Mouse (Mus musculus): ENCODE data around the gene Flnb.

DNA sequence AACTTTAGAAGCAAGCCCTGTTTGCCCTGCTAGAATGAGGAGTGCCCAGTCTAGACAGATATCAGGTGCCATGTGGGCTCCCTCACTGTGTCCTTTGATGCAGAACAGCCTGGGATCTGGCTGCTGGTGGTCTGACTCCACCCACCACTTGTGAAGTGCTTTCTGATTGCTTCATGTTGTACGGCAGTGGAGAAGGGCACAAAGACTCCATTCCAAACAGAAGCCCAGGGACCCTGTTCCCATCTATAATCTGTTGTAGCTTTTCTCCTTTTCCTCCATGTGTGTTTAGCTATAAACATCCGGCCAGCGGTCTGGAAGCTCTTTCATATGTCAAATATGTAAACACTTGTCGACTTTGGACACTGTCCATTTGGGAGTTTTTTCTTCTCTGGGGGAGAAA is 102.2 kb downstream of the Flnb start:
- TF ChIP-seq GATA1 (IDR thresholded peaks at IDR 0.05; ENCODE audit: borderline replicate concordance, low read length) (no peak), CTCF (IDR thresholded peaks at IDR 0.05; ENCODE audit: low read depth, low read length) (no peak), TAL1 (conservative IDR thresholded peaks at IDR 0.05; ENCODE audit: low read depth, low read length) (no peak), POLR2AphosphoS5 (IDR thresholded peaks at IDR 0.05; ENCODE audit: insufficient replicate concordance, low read depth, low read length) (no peak)

Measured in G1E (cell line).